Mouse (Mus musculus) kidney, embryonic 16.5 days (tissue): Measurements from ENCODE around the gene Slc39a9. TPM values are rescaled to one million over a fixed set of nuclear protein-coding genes. Genes with fewer than 3 reads are reported as not detected.
A peak's percentile ranks its signal among the peaks of the same experiment; 100 is the strongest.

Source experiments
- ATAC-seq: fragments of 200-750 bp; cut with Nextera tagmentation; 2 replicates; pipeline ENCODE4 v1.8.0; 2017; ENCODE audit warnings: moderate TSS enrichment; ENCODE audit not compliant: low FRiP score, low TSS enrichment
- H3K27ac ChIP-seq: fragments of 300-500 bp; sonication (generic); 2 replicates; pipeline ENCODE4 v1.5.1; 2014; ENCODE audit warnings: low read length
- H3K27me3 ChIP-seq: fragments of 300-500 bp; sonication (generic); 2 replicates; pipeline ENCODE4 v1.6.1; 2014; ENCODE audit warnings: low read length, control low read depth, mixed read lengths; ENCODE audit not compliant: insufficient read depth
- H3K36me3 ChIP-seq: fragments of 300-500 bp; sonication (generic); 2 replicates; pipeline ENCODE4 v1.6.1; 2014; ENCODE audit warnings: low read length, control low read depth, mixed read lengths; ENCODE audit not compliant: insufficient read depth
- H3K4me1 ChIP-seq: fragments of 300-500 bp; sonication (generic); 2 replicates; pipeline ENCODE4 v1.6.1; 2014; ENCODE audit warnings: low read length, control low read depth, mixed read lengths; ENCODE audit not compliant: insufficient read depth
- H3K4me2 ChIP-seq: fragments of 300-500 bp; sonication (generic); replicated peaks from 2 replicates; pipeline ENCODE4 v1.6.1; 2014; ENCODE audit warnings: low read depth, low read length
- H3K4me3 ChIP-seq: fragments of 300-500 bp; sonication (generic); 2 replicates; pipeline ENCODE4 v1.5.1; 2014; ENCODE audit warnings: mild to moderate bottlenecking, low read length
- H3K9ac ChIP-seq: fragments of 300-500 bp; sonication (generic); replicated peaks from 2 replicates; pipeline ENCODE4 v1.6.1; 2014; ENCODE audit warnings: low read length
- H3K9me3 ChIP-seq: fragments of 300-500 bp; sonication (generic); 2 replicates; pipeline ENCODE4 v1.6.1; 2016; ENCODE audit warnings: low read length, control low read depth
- WGBS: fragments of 180-500 bp; shearing (Covaris S2); extraction: QIAGEN DNeasy Blood & Tissue Kit; methylation state at CpG from one replicate; pipeline ENCODE4 v1.1.7; 2014; 5-methylcytosine and 5-hydroxymethylcytosine counted together
- polyA plus RNA-seq: library from polyadenylated mRNA; unstranded; fragments of >200 nt; fragmentation: Nextera tagmentation; extraction: Ambion mirVana; gene quantifications from 2 replicates; pipeline ENCODE4 v1.2.1, GENCODE M21; 2015

Slc39a9 gene
- polyA plus RNA-seq, 1 experiment from 2014 or later: 32.0 TPM

DNA sequence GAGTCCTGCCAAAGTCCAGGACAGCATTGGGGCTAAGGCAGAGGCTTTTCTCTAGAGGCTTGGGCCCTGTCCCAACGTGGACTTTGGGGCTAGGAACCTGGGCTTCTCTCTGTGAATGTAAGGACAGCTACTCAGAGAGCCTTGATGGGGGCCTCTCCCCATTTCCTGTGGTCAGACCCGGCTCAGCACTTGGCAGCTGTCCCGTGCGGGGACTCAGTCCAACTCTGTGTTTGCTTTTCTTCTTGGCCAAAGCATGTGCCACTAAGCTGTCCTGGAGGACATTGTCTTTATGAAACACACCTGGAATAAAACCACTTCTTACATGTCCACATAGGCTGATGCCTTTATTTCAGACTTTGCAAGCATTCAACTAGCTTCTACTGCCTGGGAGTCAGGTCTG lies 40.1 kb upstream of the Slc39a9 start:
- H3K4me2 ChIP-seq: no peak overlapping the region
- peak overlapping the region; percentile 56; the same call in 1 of the 2 replicates for H3K27ac ChIP-seq
- ATAC-seq: no peak; the same call in 1 of the 2 replicates
- H3K36me3 ChIP-seq: no peaks in the 10 kb centered on the region
- H3K27me3 ChIP-seq: no peaks in the 10 kb centered on the region
- H3K4me1 ChIP-seq: peaks cover 16% of the 10 kb centered on the region
- H3K9me3 ChIP-seq: no peaks in the 10 kb centered on the region
- whole genome bisulfite sequencing: 43% methylated on average over 4 of the region's 4 CpGs
- H3K4me3 ChIP-seq: no peak overlapping the region
- H3K9ac ChIP-seq: no peak overlapping the region

DNA sequence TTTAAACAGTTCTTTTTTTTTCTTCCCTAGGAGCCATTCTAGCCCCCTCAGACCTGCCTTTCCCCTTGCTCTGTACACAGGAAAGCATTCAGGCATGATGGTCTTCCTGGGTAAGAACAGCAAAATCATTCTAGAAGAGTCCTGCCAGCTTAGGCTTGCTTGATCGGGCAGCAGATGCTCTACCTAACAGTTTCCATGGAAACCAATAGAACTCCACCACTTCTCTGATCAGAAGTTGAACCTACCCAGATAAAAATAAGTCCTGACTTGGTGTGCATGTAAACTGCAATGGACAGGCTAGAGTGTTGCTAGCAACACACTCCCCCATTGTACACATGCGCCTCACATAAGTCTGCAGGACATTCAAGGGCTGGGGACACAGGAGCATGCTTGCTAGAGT lies 39.5 kb upstream of the Slc39a9 start:
- H3K27ac ChIP-seq: peak overlapping the region; percentile 56
- H3K4me2 ChIP-seq: no peak overlapping the region
- ATAC-seq: no peak
- H3K36me3 ChIP-seq: no peaks in the 10 kb centered on the region
- peaks cover 13% of the 10 kb centered on the region for H3K4me1 ChIP-seq
- H3K9ac ChIP-seq: no peak overlapping the region
- no peak overlapping the region for H3K4me3 ChIP-seq
- H3K27me3 ChIP-seq: no peaks in the 10 kb centered on the region
- H3K9me3 ChIP-seq: no peaks in the 10 kb centered on the region
- WGBS: 77% methylated on average over 2 of the region's 2 CpGs

DNA sequence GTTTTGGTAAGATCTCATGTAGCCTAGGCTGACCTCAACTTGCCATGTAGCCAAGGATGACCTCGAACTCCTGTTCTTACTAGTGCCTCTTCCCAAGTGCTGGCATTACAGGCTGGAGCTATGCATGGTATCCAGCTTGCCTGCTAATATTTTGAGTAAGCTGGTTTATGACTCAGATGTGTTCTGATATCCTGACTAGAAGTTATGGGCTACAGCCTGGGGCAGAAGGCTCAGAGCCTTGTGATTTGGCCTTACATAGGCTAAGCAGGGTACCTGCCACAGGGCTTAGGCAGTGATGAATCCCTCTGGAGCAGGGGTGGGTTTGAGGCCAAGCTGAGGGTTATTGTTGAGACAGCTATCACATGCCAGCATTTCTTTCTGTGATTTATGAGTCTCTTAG lies 35.1 kb upstream of the Slc39a9 start:
- no peak overlapping the region for H3K9ac ChIP-seq
- WGBS: 76% methylated on average over 1 of the region's 1 CpGs
- ATAC-seq: no peak
- H3K9me3 ChIP-seq: no peaks in the 10 kb centered on the region
- no peaks in the 10 kb centered on the region for H3K27me3 ChIP-seq
- H3K36me3 ChIP-seq: no peaks in the 10 kb centered on the region
- H3K27ac ChIP-seq: no peak overlapping the region
- peaks cover 9% of the 10 kb centered on the region for H3K4me1 ChIP-seq
- no peak overlapping the region for H3K4me2 ChIP-seq
- H3K4me3 ChIP-seq: no peak overlapping the region

DNA sequence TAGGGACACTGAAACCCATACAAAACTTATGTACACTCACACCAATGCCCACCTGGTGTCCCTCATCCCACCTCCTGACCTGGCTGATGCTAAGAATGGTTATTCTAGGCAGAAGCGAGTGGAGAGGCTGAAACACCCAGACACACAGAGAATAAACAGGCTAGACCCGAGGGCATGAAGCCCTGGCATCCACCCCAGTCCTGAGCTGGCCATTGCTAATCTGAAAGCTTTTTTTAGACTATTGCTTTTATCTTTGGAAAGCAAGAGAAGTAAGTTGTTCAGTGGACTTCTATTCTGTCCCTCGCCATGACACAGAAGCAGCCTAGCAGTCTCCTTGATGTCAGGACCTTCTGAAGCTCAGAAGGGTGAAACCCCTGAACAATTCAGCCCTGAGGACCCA lies 33.8 kb upstream of the Slc39a9 start:
- 81% methylated on average over 3 of the region's 3 CpGs for whole genome bisulfite sequencing
- H3K36me3 ChIP-seq: no peaks in the 10 kb centered on the region
- H3K4me2 ChIP-seq: no peak overlapping the region
- no peak overlapping the region for H3K9ac ChIP-seq
- H3K27me3 ChIP-seq: no peaks in the 10 kb centered on the region
- no peak overlapping the region for H3K27ac ChIP-seq
- ATAC-seq: no peak
- no peaks in the 10 kb centered on the region for H3K4me1 ChIP-seq
- H3K4me3 ChIP-seq: no peak overlapping the region
- no peaks in the 10 kb centered on the region for H3K9me3 ChIP-seq

DNA sequence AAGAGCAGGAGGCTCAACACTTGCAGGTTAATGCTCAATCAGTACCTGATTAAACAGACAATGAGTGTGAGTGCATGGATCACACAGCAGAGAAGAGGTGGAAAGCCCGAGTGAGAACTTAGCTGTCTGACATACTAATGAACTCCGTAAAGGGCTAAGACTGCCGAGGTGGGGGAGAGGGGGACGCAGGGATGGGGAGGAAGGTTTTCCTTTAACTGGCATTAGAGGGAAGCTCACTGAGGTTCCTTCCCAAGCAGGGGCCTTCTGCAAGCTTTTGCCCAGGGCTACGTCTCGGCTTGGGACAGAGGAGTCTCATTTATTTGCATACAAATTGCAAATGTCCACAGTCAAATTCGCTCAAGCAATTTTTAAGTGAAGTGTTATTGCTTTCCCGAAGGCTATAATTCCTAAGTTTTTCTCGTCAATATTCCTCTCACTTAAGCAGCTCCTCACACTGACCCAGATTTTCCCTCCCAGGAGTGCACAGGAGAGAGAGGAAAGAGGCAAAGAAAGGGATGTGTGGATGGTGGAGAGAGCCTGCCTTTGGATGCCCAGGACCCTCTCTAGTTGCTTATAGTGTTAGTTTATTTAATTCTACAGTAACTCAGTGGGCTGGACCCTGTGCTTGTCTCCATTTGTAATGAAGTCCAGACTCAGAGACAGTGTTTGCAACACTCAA lies 31.4 kb upstream of the Slc39a9 start:
- WGBS: 57% methylated on average over 9 of the region's 9 CpGs
- Histone ChIP-seq H3K27me3 (no peaks in the 10 kb centered on the region), H3K9me3 (no peaks in the 10 kb centered on the region), H3K4me3 (no peak overlapping the region), H3K4me1 (no peaks in the 10 kb centered on the region), H3K9ac (no peak overlapping the region), H3K27ac (no peak overlapping the region), H3K4me2 (no peak overlapping the region), H3K36me3 (no peaks in the 10 kb centered on the region)
- ATAC-seq: no peak

DNA sequence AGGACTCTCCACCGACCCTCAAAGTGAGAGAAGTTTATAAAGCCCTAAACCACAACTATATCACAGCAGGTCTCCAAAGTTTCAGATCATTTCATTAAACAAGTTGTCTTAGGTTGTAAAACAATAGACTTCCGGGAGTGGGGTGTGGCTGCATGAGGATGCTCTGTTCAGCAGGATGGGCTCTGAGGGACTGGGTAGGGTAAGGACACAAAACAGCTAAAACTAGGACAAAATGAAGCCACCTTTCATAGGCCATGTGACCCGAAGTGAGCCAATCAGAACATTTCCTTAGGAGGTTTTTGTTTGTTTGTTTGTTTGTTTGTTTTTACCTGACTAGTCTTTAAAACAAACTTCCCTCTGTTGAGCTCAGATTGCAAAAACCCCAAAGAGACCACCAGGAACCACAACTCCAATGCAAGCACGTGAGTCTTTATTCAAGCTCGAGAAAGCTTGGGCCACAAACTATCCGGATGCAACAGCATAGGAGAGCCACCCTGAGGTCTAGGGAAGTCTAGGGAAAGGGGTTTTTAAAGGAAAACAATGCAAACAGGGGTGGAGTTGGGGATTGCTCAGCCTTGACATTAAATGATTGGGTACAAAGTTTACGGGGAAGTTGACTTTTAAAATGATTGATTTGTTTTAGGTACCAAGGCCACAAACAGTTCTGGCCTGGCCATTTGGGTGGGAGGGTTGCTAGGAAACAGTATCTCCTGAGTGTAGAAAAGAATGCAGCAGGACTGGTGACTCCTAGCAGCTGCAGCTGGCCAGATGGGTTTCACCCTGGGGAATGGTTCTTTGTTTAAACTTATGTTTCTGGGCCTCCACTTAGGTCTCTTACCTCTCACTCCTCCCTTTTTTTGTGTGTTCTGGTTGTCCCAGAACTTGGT lies 28.1 kb upstream of the Slc39a9 start:
- Histone ChIP-seq H3K4me1 (no peaks in the 10 kb centered on the region), H3K36me3 (no peaks in the 10 kb centered on the region), H3K27me3 (no peaks in the 10 kb centered on the region), H3K9me3 (no peaks in the 10 kb centered on the region), H3K27ac (no peak overlapping the region), H3K4me3 (no peak overlapping the region), H3K9ac (no peak overlapping the region), H3K4me2 (no peak overlapping the region)
- ATAC-seq: no peak
- WGBS: 36% methylated on average over 7 of the region's 7 CpGs

DNA sequence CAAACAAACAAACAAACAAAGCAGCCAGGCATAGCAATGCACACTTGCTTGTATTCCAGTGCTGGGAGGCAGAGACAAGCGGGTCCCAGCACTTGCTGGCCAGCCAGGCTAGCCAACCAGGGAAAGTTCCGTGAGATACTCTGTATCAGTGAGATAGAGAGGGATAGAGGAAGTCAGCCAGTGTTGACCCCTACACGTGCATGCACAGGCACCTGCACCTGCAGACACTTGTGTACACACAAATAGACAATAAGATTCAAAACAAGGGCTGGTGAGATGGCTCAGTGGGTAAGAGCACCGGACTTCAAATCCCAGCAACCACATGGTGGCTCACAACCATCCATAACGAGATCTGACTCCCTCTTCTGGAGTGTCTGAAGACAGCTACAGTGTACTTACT lies 23.2 kb upstream of the Slc39a9 start:
- Histone ChIP-seq H3K36me3 (no peaks in the 10 kb centered on the region), H3K27ac (no peak overlapping the region), H3K27me3 (no peaks in the 10 kb centered on the region), H3K9ac (no peak overlapping the region), H3K9me3 (no peaks in the 10 kb centered on the region), H3K4me1 (no peaks in the 10 kb centered on the region), H3K4me3 (no peak overlapping the region), H3K4me2 (no peak overlapping the region)
- 76% methylated on average over 5 of the region's 5 CpGs for WGBS
- ATAC-seq: no peak

DNA sequence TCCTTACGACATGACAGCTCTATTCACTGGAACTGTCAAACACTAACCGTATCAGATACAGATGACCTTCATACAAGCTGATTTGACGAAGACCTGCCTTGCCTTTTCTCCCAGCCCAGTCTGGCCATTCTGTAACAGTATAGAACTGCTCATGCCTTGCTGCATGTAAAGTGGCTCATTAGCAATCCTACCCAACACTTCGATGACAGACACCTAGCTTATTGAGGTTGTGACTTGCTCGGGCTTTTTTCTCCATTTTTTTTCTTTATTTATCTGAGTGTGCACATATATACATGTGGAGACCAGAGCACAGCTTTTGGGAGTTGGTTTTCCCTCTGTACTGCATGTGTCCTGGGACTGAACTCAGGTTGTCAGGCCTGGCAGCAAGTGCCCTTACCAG lies 11.9 kb upstream of the Slc39a9 start:
- no peaks in the 10 kb centered on the region for H3K9me3 ChIP-seq
- no peak overlapping the region for H3K4me2 ChIP-seq
- no peaks in the 10 kb centered on the region for H3K4me1 ChIP-seq
- no peak overlapping the region for H3K9ac ChIP-seq
- H3K27me3 ChIP-seq: no peaks in the 10 kb centered on the region
- no peak overlapping the region for H3K4me3 ChIP-seq
- ATAC-seq: no peak
- WGBS: 86% methylated on average over 5 of the region's 5 CpGs
- peaks cover 47% of the 10 kb centered on the region for H3K36me3 ChIP-seq
- H3K27ac ChIP-seq: no peak overlapping the region

DNA sequence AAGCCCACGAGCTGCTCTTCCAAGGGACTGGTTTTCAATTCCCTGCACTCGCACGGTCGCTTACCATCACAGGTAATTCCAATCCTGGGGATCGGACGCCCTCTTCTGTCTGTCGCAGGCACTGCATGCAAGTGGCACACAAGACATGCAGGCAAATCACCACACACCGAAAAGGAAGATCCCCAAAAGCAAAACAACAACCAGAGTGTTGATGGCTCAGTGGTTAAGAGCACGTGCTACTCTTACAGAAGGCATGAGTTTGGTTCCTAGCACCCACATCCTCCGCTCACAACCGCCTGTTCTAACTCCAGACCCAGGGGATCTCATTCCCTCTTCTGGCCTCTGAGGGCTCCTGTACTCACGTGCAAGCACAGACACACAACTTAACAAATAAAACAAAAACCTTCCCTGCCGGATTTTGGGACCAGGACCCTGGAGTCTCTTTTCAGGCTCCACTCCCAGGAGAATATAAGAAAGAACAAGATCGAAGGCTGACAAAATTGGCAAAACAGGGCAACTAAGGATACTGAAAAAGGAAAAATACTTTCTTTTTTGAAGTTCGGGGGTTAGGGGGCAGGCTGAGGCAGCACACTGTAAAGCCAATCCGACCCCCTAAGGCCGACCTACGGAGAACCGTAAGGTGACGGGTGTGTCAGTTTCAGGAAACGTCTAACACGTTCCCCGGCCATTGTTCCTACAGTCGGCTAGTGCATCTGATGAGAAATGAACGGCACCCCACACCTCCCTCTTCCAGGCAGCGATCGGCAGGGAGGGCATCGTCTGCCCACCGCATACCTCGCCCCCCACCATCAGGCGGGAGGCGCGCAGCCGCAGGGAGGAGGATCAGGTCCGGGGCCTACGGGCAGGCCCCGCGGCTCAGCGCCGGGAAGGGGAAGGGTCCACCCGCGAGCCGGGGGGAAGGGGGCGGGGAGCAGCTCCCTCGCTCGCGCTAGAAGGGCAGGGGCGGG lies 674 bp upstream of the Slc39a9 start:
- peak; percentile 84 for ATAC-seq
- peak overlapping the region; percentile 90 for H3K27ac ChIP-seq
- H3K9me3 ChIP-seq: no peaks in the 10 kb centered on the region
- peaks cover 30% of the 10 kb centered on the region for H3K4me1 ChIP-seq
- H3K4me3 ChIP-seq: peak overlapping the region; percentile 99
- peak overlapping the region; percentile 73 for H3K4me2 ChIP-seq
- H3K9ac ChIP-seq: peak overlapping the region; percentile 97
- H3K27me3 ChIP-seq: no peaks in the 10 kb centered on the region
- WGBS: 2% methylated on average over 47 of the region's 48 CpGs
- H3K36me3 ChIP-seq: peaks cover 37% of the 10 kb centered on the region
